ENCODE assay signal across 23 mouse cellular contexts in the genomic region with DNA sequence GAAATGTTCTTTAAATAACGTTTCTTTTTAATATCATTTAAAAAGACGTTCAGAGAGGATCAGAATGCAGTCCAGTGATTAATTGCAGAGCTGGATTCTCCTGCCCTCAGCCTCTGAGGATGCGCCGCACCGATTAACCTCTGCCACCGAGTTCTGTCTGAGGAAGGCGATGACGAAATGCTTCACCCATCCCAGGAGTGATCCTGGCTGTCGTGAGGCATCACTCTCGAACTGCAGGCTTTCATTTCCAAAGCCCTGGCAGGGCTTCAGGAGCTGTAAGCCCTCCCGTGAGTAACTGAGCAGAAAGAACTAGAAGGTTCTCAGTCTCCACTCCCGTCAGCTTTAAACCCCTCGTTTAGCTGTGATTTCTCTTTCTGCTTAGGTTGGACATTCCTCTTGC.
DNase-seq lines count a peak whose midpoint lies in the region; ATAC-seq lines count a peak whose summit lies in the region.
"Had no signal": no experiment of that assay in that cellular context is flagged by ENCODE, and none has a peak within 500 bp of the region (broad histone marks: within the 10 kb centered on the region; RNA-seq: fewer than 3 reads in every experiment).

No protein-coding gene starts in this region.

- H3K9me3 ChIP-seq in hindbrain, embryonic 13.5 days: no peaks in the 10 kb centered on the region
- no peaks in the 10 kb centered on the region for H3K9me3 ChIP-seq in hindbrain, embryonic 10.5 days
- H3K9me3 ChIP-seq in kidney, embryonic 15.5 days (replicated peaks): no peaks in the 10 kb centered on the region
- H3K9me3 ChIP-seq: forebrain, embryonic 15.5 days; G1E; heart, embryonic 15.5 days; hindbrain, embryonic 15.5 days had no signal

- no peak overlapping the region for H3K4me2 ChIP-seq in hindbrain, embryonic 13.5 days
- H3K4me2 ChIP-seq in kidney, embryonic 15.5 days: no peak overlapping the region
- H3K4me2 ChIP-seq: forebrain, embryonic 15.5 days; heart, embryonic 11.5 days; heart, embryonic 15.5 days; hindbrain, embryonic 15.5 days had no signal

- no peaks in the 10 kb centered on the region for H3K27me3 ChIP-seq in hindbrain, embryonic 13.5 days
- H3K27me3 ChIP-seq in hindbrain, embryonic 10.5 days (ENCODE audit: insufficient read depth, poor library complexity, severe bottlenecking): no peaks in the 10 kb centered on the region
- H3K27me3 ChIP-seq in kidney, embryonic 15.5 days: no peaks in the 10 kb centered on the region
- H3K27me3 ChIP-seq: forebrain, embryonic 15.5 days; heart, embryonic 15.5 days; hindbrain, embryonic 15.5 days; Patski had no signal

- H3K4me3 ChIP-seq in hindbrain, embryonic 13.5 days: no peak overlapping the region
- H3K4me3 ChIP-seq in hindbrain, embryonic 10.5 days: no peak overlapping the region
- no peak overlapping the region for H3K4me3 ChIP-seq in kidney, embryonic 15.5 days (replicated peaks)
- H3K4me3 ChIP-seq: forebrain, embryonic 15.5 days; heart, embryonic 15.5 days; hindbrain, embryonic 15.5 days had no signal

- peak; percentile 73 to 77 for DNase-seq in adrenal gland, adult (ENCODE audit: inconsistent age in 2 of 2, low spot score in 1 of 2)
- no peak for DNase-seq in adrenal gland, postnatal 4 days (ENCODE audit: low spot score in 2 of 2)
- no peak for DNase-seq in hindbrain, embryonic 10.5 days (ENCODE audit: low spot score)
- peak; percentile 14 for DNase-seq in Muller cell, postnatal 12 days (ENCODE audit: inconsistent ontology term)
- DNase-seq in adrenal gland, postnatal 10 days: peak; percentile 45
- DNase-seq in lung, postnatal 25 days (ENCODE audit: low spot score): no peak
- DNase-seq: B cell, adult 2 months; cerebellum, adult 11-12 months; cerebellum, adult 9-10 months; gastrocnemius, postnatal 36 days; heart, adult 18-20 months; heart, postnatal 14 days; kidney, adult 11 months had no signal

- 0 out of 2 replicates have a peak, but pooled peaks cover 4% of the 10 kb centered on the region for H3K4me1 ChIP-seq in hindbrain, embryonic 13.5 days (replicated peaks)
- peaks cover 4% of the 10 kb centered on the region; the same call in 1 of the 2 replicates for H3K4me1 ChIP-seq in hindbrain, embryonic 10.5 days (replicated peaks)
- H3K4me1 ChIP-seq in kidney, embryonic 15.5 days: no peaks in the 10 kb centered on the region
- H3K4me1 ChIP-seq: forebrain, embryonic 15.5 days had no signal

- H3K36me3 ChIP-seq in hindbrain, embryonic 13.5 days: no peaks in the 10 kb centered on the region
- H3K36me3 ChIP-seq in hindbrain, embryonic 10.5 days: no peaks in the 10 kb centered on the region
- no peaks in the 10 kb centered on the region for H3K36me3 ChIP-seq in kidney, embryonic 15.5 days
- H3K36me3 ChIP-seq: forebrain, embryonic 15.5 days; G1E; heart, embryonic 15.5 days; hindbrain, embryonic 15.5 days had no signal

- H3K9ac ChIP-seq in hindbrain, embryonic 13.5 days: no peak overlapping the region
- H3K9ac ChIP-seq in kidney, embryonic 15.5 days: no peak overlapping the region
- H3K9ac ChIP-seq: forebrain, embryonic 15.5 days; heart, embryonic 15.5 days; hindbrain, embryonic 15.5 days had no signal

- 0 out of 2 replicates have a peak, but pooled peaks have one; percentile 27 for ATAC-seq in hindbrain, embryonic 13.5 days (ENCODE audit: low FRiP score)
- no peak for ATAC-seq in kidney, embryonic 15.5 days (replicated peaks; ENCODE audit: low FRiP score)
- ATAC-seq: activated CD4-positive, CD25-positive, alpha-beta regulatory T cell, adult 4 months; CD4-positive, CD25-positive, alpha-beta regulatory T cell, adult 4 months; forebrain, embryonic 15.5 days; Patski had no signal

- no peak overlapping the region for H3K27ac ChIP-seq in hindbrain, embryonic 13.5 days
- H3K27ac ChIP-seq in hindbrain, embryonic 10.5 days: no peak overlapping the region
- no peak overlapping the region for H3K27ac ChIP-seq in kidney, embryonic 15.5 days
- H3K27ac ChIP-seq: forebrain, embryonic 15.5 days; heart, embryonic 15.5 days; hindbrain, embryonic 15.5 days had no signal

- WGBS in hindbrain, embryonic 13.5 days: 61% methylated on average over 13 of the region's 13 CpGs
- 70% methylated on average over 13 of the region's 13 CpGs for WGBS in hindbrain, embryonic 10.5 days
- 65% methylated on average over 13 of the region's 13 CpGs for WGBS in kidney, embryonic 15.5 days

Comparison
In these comparisons a context has a peak if more than half of its experiments do, and no peak if none do; other contexts are left out.
1. DNase-seq: peak in adrenal gland, adult (2 of 2), Muller cell, postnatal 12 days (single experiment) and adrenal gland, postnatal 10 days (single experiment); none in adrenal gland, postnatal 4 days (0 of 2), hindbrain, embryonic 10.5 days (single experiment) and lung, postnatal 25 days (single experiment).